ENCODE assay signal across 8 mouse cellular contexts in genomic region chr17:34899053-34899889, GRCm38 (mm10). TPM values are rescaled to one million over a fixed set of nuclear protein-coding genes. Genes with fewer than 3 reads are reported as not detected.
DNase-seq lines count a peak whose midpoint lies in the region; ATAC-seq and TF ChIP-seq lines count a peak whose summit lies in the region.

No protein-coding gene starts in this region.

- peak overlapping the region; percentile 93 for H3K9ac ChIP-seq in intestine, postnatal 0 days (ENCODE audit: low read depth, low read length)
- H3K9ac ChIP-seq in liver, embryonic 16.5 days (ENCODE audit: low read depth, low read length), result peak overlapping the region; percentile 79
- peak overlapping the region; percentile 98 for H3K9ac ChIP-seq in neural tube, embryonic 14.5 days (replicated peaks; ENCODE audit: low read depth, low read length)

- no peaks in the 10 kb centered on the region for H3K27me3 ChIP-seq in cerebellum, adult 2 months (ENCODE audit: control insufficient read depth, insufficient read depth, low read length)
- H3K27me3 ChIP-seq in intestine, postnatal 0 days (replicated peaks; ENCODE audit: control insufficient read depth, insufficient read depth, low read length), result no peaks in the 10 kb centered on the region
- H3K27me3 ChIP-seq in liver, embryonic 16.5 days (ENCODE audit: control insufficient read depth, insufficient read depth, low read depth, low read length), result no peaks in the 10 kb centered on the region
- H3K27me3 ChIP-seq in neural tube, embryonic 14.5 days (ENCODE audit: control insufficient read depth, insufficient read depth, low read length), result no peaks in the 10 kb centered on the region

- 2% methylated on average over 39 of the region's 45 CpGs for WGBS in cerebellum, adult 2 months
- 1% methylated on average over 37 of the region's 45 CpGs for WGBS in intestine, postnatal 0 days
- 1% methylated on average over 35 of the region's 45 CpGs for WGBS in liver, embryonic 16.5 days (ENCODE audit: insufficient replicate concordance)
- WGBS in neural tube, embryonic 14.5 days, result 0% methylated on average over 33 of the region's 45 CpGs

- no peak for TF ChIP-seq CTCF in cerebellum, adult 2 months (IDR thresholded peaks at IDR 0.05; ENCODE audit: borderline replicate concordance, insufficient read depth, low read depth, low read length)
- no peak for TF ChIP-seq CTCF in intestine, postnatal 0 days (IDR thresholded peaks at IDR 0.05; ENCODE audit: low read depth)

- peaks cover 4% of the 10 kb centered on the region for H3K4me1 ChIP-seq in cerebellum, adult 2 months (ENCODE audit: control insufficient read depth, insufficient read depth, low read length)
- H3K4me1 ChIP-seq in intestine, postnatal 0 days (replicated peaks; ENCODE audit: control insufficient read depth, insufficient read depth, low read length), result no peaks in the 10 kb centered on the region
- peaks cover 31% of the 10 kb centered on the region for H3K4me1 ChIP-seq in liver, embryonic 16.5 days (ENCODE audit: control insufficient read depth, low read depth, low read length)
- H3K4me1 ChIP-seq in neural tube, embryonic 14.5 days (ENCODE audit: control insufficient read depth, insufficient read depth, low read length), result peaks cover 32% of the 10 kb centered on the region

- peak overlapping the region; percentile 84 for H3K4me2 ChIP-seq in intestine, postnatal 0 days (replicated peaks; ENCODE audit: low read depth)
- peak overlapping the region; percentile 92 for H3K4me2 ChIP-seq in liver, embryonic 16.5 days (ENCODE audit: low read depth, low read length)
- H3K4me2 ChIP-seq in neural tube, embryonic 14.5 days (ENCODE audit: low read depth, low read length), result peak overlapping the region; percentile 97

- H3K27ac ChIP-seq in cerebellum, adult 2 months (ENCODE audit: insufficient read depth, low read length), result peak overlapping the region; percentile 3
- H3K27ac ChIP-seq in intestine, postnatal 0 days (ENCODE audit: low read depth, low read length), result peak overlapping the region; percentile 95
- peak overlapping the region; percentile 87 for H3K27ac ChIP-seq in liver, embryonic 16.5 days (ENCODE audit: low read length)
- H3K27ac ChIP-seq in neural tube, embryonic 14.5 days (ENCODE audit: low read depth, low read length), result peak overlapping the region; percentile 97

- H3K36me3 ChIP-seq in intestine, postnatal 0 days (ENCODE audit: control insufficient read depth, insufficient read depth), result peaks cover 21% of the 10 kb centered on the region
- H3K36me3 ChIP-seq in liver, embryonic 16.5 days (ENCODE audit: control insufficient read depth, insufficient read depth), result peaks cover 3% of the 10 kb centered on the region; the same call in 1 of the 2 replicates
- peaks cover 11% of the 10 kb centered on the region for H3K36me3 ChIP-seq in neural tube, embryonic 14.5 days (ENCODE audit: control insufficient read depth, insufficient read depth, low read length)

- ATAC-seq in intestine, postnatal 0 days, result no peak; the same call in 1 of the 2 replicates
- ATAC-seq in liver, embryonic 16.5 days (ENCODE audit: low read depth), result no peak
- ATAC-seq in neural tube, embryonic 14.5 days (ENCODE audit: low read depth), result peak; percentile 9; the same call in 1 of the 2 replicates

- peak overlapping the region; percentile 97 for H3K4me3 ChIP-seq in cerebellum, adult 2 months (replicated peaks; ENCODE audit: insufficient read depth, low read depth, low read length)
- H3K4me3 ChIP-seq in intestine, postnatal 0 days (ENCODE audit: low read depth, low read length), result peak overlapping the region; percentile 95
- H3K4me3 ChIP-seq in liver, embryonic 16.5 days (ENCODE audit: low read depth, low read length), result peak overlapping the region; percentile 70
- peak overlapping the region; percentile 82 for H3K4me3 ChIP-seq in neural tube, embryonic 14.5 days (ENCODE audit: low read depth, low read length)

- no peaks in the 10 kb centered on the region for H3K9me3 ChIP-seq in intestine, postnatal 0 days (ENCODE audit: control insufficient read depth)
- H3K9me3 ChIP-seq in liver, embryonic 16.5 days (replicated peaks; ENCODE audit: control insufficient read depth, low read length), result no peaks in the 10 kb centered on the region
- no peaks in the 10 kb centered on the region for H3K9me3 ChIP-seq in neural tube, embryonic 14.5 days (ENCODE audit: control insufficient read depth, low read length)

- no peak for TF ChIP-seq POLR2A in cerebellum, adult 2 months (IDR thresholded peaks at IDR 0.05; ENCODE audit: borderline replicate concordance, insufficient read depth, low read length)

- DNase-seq in spleen, adult 18-20 months, result peak; percentile 41 to 55
- DNase-seq in spleen, postnatal 14 days (ENCODE audit: low spot score in 2 of 2), result no peak
- peak; percentile 52 to 58 for DNase-seq in cerebellum, adult 2 months
- peak; percentile 61 for DNase-seq in gastrocnemius, postnatal 25 days
- peak; percentile 42 to 60 for DNase-seq in urinary bladder, postnatal 36 days (ENCODE audit: low spot score in 2 of 2)

RNA-seq across cellular contexts. Expression of gene Ehmt2, which starts 1.0 kb away (rescaled TPM):
- polyA plus RNA-seq in cerebellum, adult 2 months (2012; rRNA removed), result 174 and 182 TPM in 2 replicates
- total RNA-seq in gastrocnemius, postnatal 25 days (2021), result 10 to 100 TPM; 25.5 to 26.4 TPM
- 35.8 and 40.3 TPM in 2 replicates for polyA plus RNA-seq in intestine, postnatal 0 days (2015; fragmentation: Nextera tagmentation; extraction: Ambion mirVana)
- 12.4 and 15.2 TPM in 2 replicates for polyA plus RNA-seq in liver, embryonic 16.5 days (2015; fragmentation: Nextera tagmentation; extraction: Ambion mirVana)
- 78.1 and 86.8 TPM in 2 replicates for polyA plus RNA-seq in neural tube, embryonic 14.5 days (2014; fragmentation: Nextera tagmentation; extraction: Ambion mirVana)

RNA-seq across cellular contexts. Expression of gene C2, which starts 1.2 kb away (rescaled TPM):
- 2.3 and 2.9 TPM in 2 replicates for polyA plus RNA-seq in cerebellum, adult 2 months (2012; rRNA removed)
- 1 to 10 TPM; 2.6 to 2.9 TPM for total RNA-seq in gastrocnemius, postnatal 25 days (2021)
- 60.3 and 66.2 TPM in 2 replicates for polyA plus RNA-seq in intestine, postnatal 0 days (2015; fragmentation: Nextera tagmentation; extraction: Ambion mirVana)
- polyA plus RNA-seq in liver, embryonic 16.5 days (2015; fragmentation: Nextera tagmentation; extraction: Ambion mirVana), result 30.6 and 33.9 TPM in 2 replicates
- 1.5 and 2.1 TPM in 2 replicates for polyA plus RNA-seq in neural tube, embryonic 14.5 days (2014; fragmentation: Nextera tagmentation; extraction: Ambion mirVana)

RNA-seq across cellular contexts. Expression of gene Slc44a4, which starts 15.0 kb away (rescaled TPM):
- polyA plus RNA-seq in cerebellum, adult 2 months (2012; rRNA removed), result 0.05 TPM in 1 of 2 replicates, not detected in the other
- total RNA-seq in gastrocnemius, postnatal 25 days (2021), result not detected
- polyA plus RNA-seq in intestine, postnatal 0 days (2015; fragmentation: Nextera tagmentation; extraction: Ambion mirVana), result 119 and 128 TPM in 2 replicates
- 2.6 and 3.6 TPM in 2 replicates for polyA plus RNA-seq in liver, embryonic 16.5 days (2015; fragmentation: Nextera tagmentation; extraction: Ambion mirVana)
- not detected in 2 replicates for polyA plus RNA-seq in neural tube, embryonic 14.5 days (2014; fragmentation: Nextera tagmentation; extraction: Ambion mirVana)

RNA-seq across cellular contexts. Expression of gene Gm20547, which starts 17.4 kb away (rescaled TPM):
- 0.08 and 0.10 TPM in 2 replicates for polyA plus RNA-seq in cerebellum, adult 2 months (2012; rRNA removed)
- total RNA-seq in gastrocnemius, postnatal 25 days (2021), result not detected
- polyA plus RNA-seq in intestine, postnatal 0 days (2015; fragmentation: Nextera tagmentation; extraction: Ambion mirVana), result not detected in 2 replicates
- not detected in 2 replicates for polyA plus RNA-seq in liver, embryonic 16.5 days (2015; fragmentation: Nextera tagmentation; extraction: Ambion mirVana)
- polyA plus RNA-seq in neural tube, embryonic 14.5 days (2014; fragmentation: Nextera tagmentation; extraction: Ambion mirVana), result not detected in 2 replicates

RNA-seq across cellular contexts. Expression of gene Zbtb12, which starts 20.0 kb away (rescaled TPM):
- 8.2 and 8.3 TPM in 2 replicates for polyA plus RNA-seq in cerebellum, adult 2 months (2012; rRNA removed)
- 1 to 10 TPM; 5.0 to 5.2 TPM for total RNA-seq in gastrocnemius, postnatal 25 days (2021)
- 0.74 and 1.1 TPM in 2 replicates for polyA plus RNA-seq in intestine, postnatal 0 days (2015; fragmentation: Nextera tagmentation; extraction: Ambion mirVana)
- polyA plus RNA-seq in liver, embryonic 16.5 days (2015; fragmentation: Nextera tagmentation; extraction: Ambion mirVana), result 0.26 and 0.37 TPM in 2 replicates
- 2.2 and 2.3 TPM in 2 replicates for polyA plus RNA-seq in neural tube, embryonic 14.5 days (2014; fragmentation: Nextera tagmentation; extraction: Ambion mirVana)

Comparison
In these comparisons a context has a peak if more than half of its experiments do, and no peak if none do; other contexts are left out.
1. DNase-seq: peak in spleen, adult 18-20 months (2 of 2), cerebellum, adult 2 months (2 of 2), gastrocnemius, postnatal 25 days (single experiment) and urinary bladder, postnatal 36 days (2 of 2); none in spleen, postnatal 14 days (0 of 2).
2. H3K27ac ChIP-seq: peak in every context shown above with its lines; median percentile 97 in neural tube, embryonic 14.5 days; 95 in intestine, postnatal 0 days; 87 in liver, embryonic 16.5 days; 3 in cerebellum, adult 2 months.
3. RNA of gene Slc44a4, which starts 15.0 kb away (polyA plus RNA-seq): 119 to 128 TPM in intestine, postnatal 0 days; 2.6 to 3.6 TPM in liver, embryonic 16.5 days, 0.05 TPM in cerebellum, adult 2 months and not detected in neural tube, embryonic 14.5 days; every median in the first group is over 10 times any median in the second.
4. Peak in every context shown above with its lines, with median percentiles within 50 percentile points of each other: H3K4me3 ChIP-seq, H3K4me2 ChIP-seq and H3K9ac ChIP-seq.